Comparison of ENCODE assay signal across 16 mouse cellular contexts in genomic region chr10:118819846-118820245, GRCm38 (mm10). TPM values are rescaled to one million over a fixed set of nuclear protein-coding genes. Genes with fewer than 3 reads are reported as not detected.
DNase-seq lines count a peak whose midpoint lies in the region; ATAC-seq and TF ChIP-seq lines count a peak whose summit lies in the region.
"Had no signal": no experiment of that assay in that cellular context is flagged by ENCODE, and none has a peak within 500 bp of the region (broad histone marks: within the 10 kb centered on the region; RNA-seq: fewer than 3 reads in every experiment).

No protein-coding gene starts in this region.

- TF ChIP-seq EP300 in liver, postnatal 0 days (IDR thresholded peaks at IDR 0.05; ENCODE audit: low read depth): no peak

- H3K4me3 ChIP-seq in liver, postnatal 0 days (ENCODE audit: low read depth, low read length): no peak overlapping the region
- no peak overlapping the region for H3K4me3 ChIP-seq in liver, embryonic 12.5 days
- H3K4me3 ChIP-seq in forebrain, embryonic 15.5 days: no peak overlapping the region
- H3K4me3 ChIP-seq: heart, adult 2 months; hindbrain, embryonic 15.5 days; left cerebral cortex, adult 2 months; limb, embryonic 12.5 days had no signal

- H3K9me3 ChIP-seq in liver, postnatal 0 days (ENCODE audit: low read length): no peaks in the 10 kb centered on the region
- H3K9me3 ChIP-seq in liver, embryonic 12.5 days (replicated peaks): no peaks in the 10 kb centered on the region
- H3K9me3 ChIP-seq in forebrain, embryonic 15.5 days: no peaks in the 10 kb centered on the region
- H3K9me3 ChIP-seq: hindbrain, embryonic 15.5 days; limb, embryonic 12.5 days had no signal

- intact Hi-C loops in left cerebral cortex, postnatal 36 days (cut with DNase I): no loop called here

- H3K4me2 ChIP-seq in liver, postnatal 0 days (ENCODE audit: low read depth, low read length): no peak overlapping the region
- H3K4me2 ChIP-seq in liver, embryonic 12.5 days: no peak overlapping the region
- H3K4me2 ChIP-seq in forebrain, embryonic 15.5 days (replicated peaks): no peak overlapping the region
- H3K4me2 ChIP-seq: hindbrain, embryonic 15.5 days; limb, embryonic 12.5 days; lung, embryonic 14.5 days had no signal

- H3K4me1 ChIP-seq in liver, postnatal 0 days (ENCODE audit: insufficient read depth): no peaks in the 10 kb centered on the region
- H3K4me1 ChIP-seq in liver, embryonic 12.5 days: no peaks in the 10 kb centered on the region
- H3K4me1 ChIP-seq in forebrain, embryonic 15.5 days: peaks cover 22% of the 10 kb centered on the region

- WGBS in liver, postnatal 0 days (ENCODE audit: insufficient replicate concordance): 41% methylated on average over 4 of the region's 4 CpGs
- WGBS in liver, embryonic 12.5 days (ENCODE audit: insufficient replicate concordance): 69% methylated on average over 4 of the region's 4 CpGs
- WGBS in forebrain, embryonic 15.5 days: 89% methylated on average over 4 of the region's 4 CpGs

- ATAC-seq in frontal cortex, adult (ENCODE audit: low TSS enrichment): 0 out of 2 replicates have a peak, but pooled peaks have one; percentile 34
- peak; percentile 41; the same call in 1 of the 2 replicates for ATAC-seq in liver, postnatal 0 days
- no peak for ATAC-seq in liver, embryonic 12.5 days
- ATAC-seq in forebrain, embryonic 15.5 days (replicated peaks): no peak

- H3K36me3 ChIP-seq in liver, postnatal 0 days (replicated peaks; ENCODE audit: insufficient read depth, low read length): no peaks in the 10 kb centered on the region
- H3K36me3 ChIP-seq in liver, embryonic 12.5 days: no peaks in the 10 kb centered on the region
- no peaks in the 10 kb centered on the region for H3K36me3 ChIP-seq in forebrain, embryonic 15.5 days
- H3K36me3 ChIP-seq: G1E; hindbrain, embryonic 15.5 days; limb, embryonic 12.5 days had no signal

- DNase-seq in frontal cortex, adult 2 months (ENCODE audit: extremely low spot score in 1 of 2, low spot score in 1 of 2): no peak
- DNase-seq in liver, postnatal 0 days: no peak
- peak; percentile 19 for DNase-seq in skeletal muscle tissue, adult 2 months (ENCODE audit: low read depth, low spot score)
- DNase-seq in left cerebral cortex, postnatal 36 days (ENCODE audit: low spot score in 2 of 2): no peak
- no peak for DNase-seq in thymus, adult 18-20 months
- DNase-seq: cerebellum, adult 11-12 months; kidney, adult 9 months; lung, embryonic 14.5 days had no signal

- TF ChIP-seq CTCF in liver, postnatal 0 days (IDR thresholded peaks at IDR 0.05; ENCODE audit: low read depth): peak; percentile 4; the same call in 1 of the 2 replicates

- no peak overlapping the region; the same call in 1 of the 2 replicates for H3K27ac ChIP-seq in liver, postnatal 0 days (ENCODE audit: low read depth)
- no peak overlapping the region for H3K27ac ChIP-seq in liver, embryonic 12.5 days
- peak overlapping the region; percentile 73 for H3K27ac ChIP-seq in forebrain, embryonic 15.5 days (replicated peaks)
- H3K27ac ChIP-seq: heart, adult 2 months; hindbrain, embryonic 15.5 days; left cerebral cortex, adult 2 months; limb, embryonic 12.5 days had no signal

- no peaks in the 10 kb centered on the region for H3K27me3 ChIP-seq in liver, postnatal 0 days (ENCODE audit: insufficient read depth, low read length)
- no peaks in the 10 kb centered on the region for H3K27me3 ChIP-seq in liver, embryonic 12.5 days (replicated peaks)
- H3K27me3 ChIP-seq in forebrain, embryonic 15.5 days: no peaks in the 10 kb centered on the region
- H3K27me3 ChIP-seq: hindbrain, embryonic 15.5 days; limb, embryonic 12.5 days had no signal

- H3K9ac ChIP-seq in liver, postnatal 0 days (replicated peaks): no peak overlapping the region
- no peak overlapping the region for H3K9ac ChIP-seq in liver, embryonic 12.5 days
- H3K9ac ChIP-seq in forebrain, embryonic 15.5 days (replicated peaks): no peak overlapping the region
- H3K9ac ChIP-seq: hindbrain, embryonic 15.5 days; limb, embryonic 12.5 days; lung, embryonic 14.5 days had no signal

RNA-seq across cellular contexts. Expression of gene Dyrk2, which starts 50.2 kb away (rescaled TPM):
- polyA plus RNA-seq in frontal cortex, adult 2 months (2012; rRNA removed): 22.5 and 24.6 TPM in 2 replicates
- 5.7 and 7.3 TPM in 2 replicates for polyA plus RNA-seq in liver, postnatal 0 days (2015; fragmentation: Nextera tagmentation; extraction: Ambion mirVana)
- polyA plus RNA-seq in liver, embryonic 12.5 days (2016; fragmentation: Nextera tagmentation; extraction: Ambion mirVana): 2.9 and 3.5 TPM in 2 replicates
- 16.2 and 16.5 TPM in 2 replicates for polyA plus RNA-seq in forebrain, embryonic 15.5 days (2015; fragmentation: Nextera tagmentation; extraction: Ambion mirVana)
- 10 to 100 TPM; 48.6 to 53.4 TPM for total RNA-seq in left cerebral cortex, postnatal 36 days (2021)

Comparison
In these comparisons a context has a peak if more than half of its experiments do, and no peak if none do; other contexts are left out.
1. ATAC-seq: peak in frontal cortex, adult (single experiment) and liver, postnatal 0 days (single experiment); none in liver, embryonic 12.5 days (single experiment) and forebrain, embryonic 15.5 days (single experiment).